Mouse (Mus musculus) left cerebral cortex, postnatal 14 days (tissue): Measurements from ENCODE around the gene Ube2s. TPM values are rescaled to one million over a fixed set of nuclear protein-coding genes. Genes with fewer than 3 reads are reported as not detected.

Source experiments
- DNase-seq, 2 experiments: peaks; one replicate each; pipeline ENCODE4 v3.0.0; 2021 to 2022; ENCODE audit warnings: low spot score in 2 of 2, mixed read lengths in 1 of 2
- intact Hi-C: fragments of 180-260 bp; cut with DNase I; formaldehyde crosslinking; loops from one replicate; pipeline ENCODE4 v1.15.1; 2025
- total RNA-seq, 2 experiments: library from RNA; stranded (reverse); gene quantifications; 2 replicates each; pipeline ENCODE4 v1.2.3; 2021

Gene Ube2s
- total RNA-seq, 2 experiments from 2014 or later, result 115 to 145 TPM

DNA sequence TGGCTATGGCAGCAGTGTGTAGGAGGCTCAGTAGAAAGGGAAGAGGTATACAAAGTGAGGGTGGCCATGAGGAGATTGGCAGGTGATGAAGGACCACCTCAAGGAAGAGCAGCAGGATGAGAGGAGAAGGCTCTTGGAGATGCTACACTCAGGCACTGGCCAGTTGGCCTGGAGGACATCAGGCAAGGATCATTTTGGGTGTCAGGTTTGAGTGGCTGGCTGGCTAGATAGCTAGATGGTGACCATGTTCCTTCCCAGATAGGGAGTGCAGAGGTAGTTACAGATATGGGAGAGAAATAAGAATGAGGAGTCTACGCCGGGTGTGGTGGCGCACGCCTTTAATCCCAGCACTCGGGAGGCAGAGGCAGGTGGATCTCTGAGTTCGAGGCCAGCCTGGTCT, 67.5 kb downstream of the Ube2s start:
- DNase-seq, result no peak

More for the DNA sequence above, 67.5 kb downstream of the Ube2s start:
- intact Hi-C loops, result loop anchor here (5.0 kb wide), 1 partner anchor 47 kb away; the partner anchor contains the start of gene Rpl28

Other genes starting within 250 kb of the Ube2s start
- under 1 TPM; 0.57 to 0.93 TPM for gene Ptprh, start 208.5 kb downstream of the Ube2s start, total RNA-seq
- gene Tmem86b, start 181.2 kb downstream of the Ube2s start, total RNA-seq, result 10 to 100 TPM; 10.8 to 10.9 TPM
- gene Ppp6r1, start 153.6 kb downstream of the Ube2s start, total RNA-seq, result 100 to 1,000 TPM; 132 to 135 TPM
- gene Hspbp1, start 127.5 kb downstream of the Ube2s start, total RNA-seq, result 100 to 1,000 TPM; 102 to 108 TPM
- 100 to 1,000 TPM; 330 to 331 TPM for gene Brsk1, start 122.0 kb downstream of the Ube2s start, total RNA-seq
- under 1 TPM in 1 of 2 experiments, not detected in 1; 0.21 TPM for gene Tmem150b, start 87.3 kb downstream of the Ube2s start, total RNA-seq
- gene Kmt5c, start 72.5 kb downstream of the Ube2s start, total RNA-seq, result 10 to 100 TPM; 37.1 to 43.3 TPM
- gene Cox6b2, start 59.5 kb downstream of the Ube2s start, total RNA-seq, result 1 to 10 TPM; 5.1 to 5.7 TPM
- not detected for gene Fam71e2, start 41.3 kb downstream of the Ube2s start, total RNA-seq
- gene Il11, start 29.7 kb downstream of the Ube2s start, total RNA-seq, result under 1 TPM; 0.18 to 0.55 TPM
- not detected for gene Tmem190, start 29.7 kb downstream of the Ube2s start, total RNA-seq
- gene Tmem238, start 22.9 kb downstream of the Ube2s start, total RNA-seq, result 1 to 10 TPM; 2.7 to 4.4 TPM
- gene Rpl28, start 19.7 kb downstream of the Ube2s start, total RNA-seq, result 100 to 1,000 TPM; 480 to 489 TPM
- gene Shisa7, start 32.1 kb upstream of the Ube2s start, total RNA-seq, result 100 to 1,000 TPM; 116 to 133 TPM
- gene Isoc2b, start 57.7 kb upstream of the Ube2s start, total RNA-seq, result 1 to 10 TPM; 4.6 to 5.0 TPM
- gene Isoc2a, start 64.6 kb upstream of the Ube2s start, total RNA-seq, result 1 to 10 TPM; 7.5 to 8.6 TPM
- under 1 TPM; 0.29 to 0.34 TPM for gene Gm36210, start 93.9 kb upstream of the Ube2s start, total RNA-seq
- 10 to 100 TPM; 14.5 to 16.3 TPM for gene Zfp628, start 102.6 kb upstream of the Ube2s start, total RNA-seq
- 10 to 100 TPM; 86.6 to 92.4 TPM for gene Nat14, start 109.4 kb upstream of the Ube2s start, total RNA-seq
- gene Ssc5d, start 113.2 kb upstream of the Ube2s start, total RNA-seq, result 1 to 10 TPM; 2.3 to 2.9 TPM
- gene Sbk2, start 151.8 kb upstream of the Ube2s start, total RNA-seq, result under 1 TPM in 1 of 2 experiments, not detected in 1; 0.15 TPM
- gene Sbk3, start 158.6 kb upstream of the Ube2s start, total RNA-seq, result under 1 TPM; 0.42 to 0.55 TPM
- 10 to 100 TPM; 33.8 to 36.3 TPM for gene Zfp579, start 183.6 kb upstream of the Ube2s start, total RNA-seq
- 1 to 10 TPM; 5.3 to 6.7 TPM for gene Zfp524, start 201.8 kb upstream of the Ube2s start, total RNA-seq
- gene Fiz1, start 202.1 kb upstream of the Ube2s start, total RNA-seq, result 10 to 100 TPM; 24.9 to 25.3 TPM
- not detected for gene Gm44973, start 202.9 kb upstream of the Ube2s start, total RNA-seq
- gene Zfp865, start 207.8 kb upstream of the Ube2s start, total RNA-seq, result 10 to 100 TPM; 34.1 to 35.2 TPM
- 10 to 100 TPM; 65.7 to 68.5 TPM for gene Ccdc106, start 208.0 kb upstream of the Ube2s start, total RNA-seq
- not detected for gene 4632433K11Rik, start 221.5 kb upstream of the Ube2s start, total RNA-seq
- gene Zfp784, start 225.9 kb upstream of the Ube2s start, total RNA-seq, result 1 to 10 TPM; 5.4 TPM
- 10 to 100 TPM; 56.1 to 62.8 TPM for gene Zfp580, start 238.9 kb upstream of the Ube2s start, total RNA-seq
- 100 to 1,000 TPM; 166 to 173 TPM for gene U2af2, start 249.6 kb upstream of the Ube2s start, total RNA-seq